Mouse (Mus musculus): ENCODE results near the gene Cx3cr1.

- TF ChIP-seq POLR2A (IDR thresholded peaks at IDR 0.05; ENCODE audit: insufficient read depth, low read depth, low read length) (no peak), CTCF (IDR thresholded peaks at IDR 0.05) (no peak)
These were observed 146.2 kb downstream of the Cx3cr1 start for GRCm38 (mm10) chr9:119923462-119923861.
